Mouse (Mus musculus) neural tube, embryonic 15.5 days (tissue): ENCODE data around the gene Antxr1. TPM values are rescaled to one million over a fixed set of nuclear protein-coding genes. Genes with fewer than 3 reads are reported as not detected.
"Not testable (repeated sequence)": the region's sequence is repeated elsewhere in the genome, so short reads cannot be mapped to it uniquely, and the experiment has no call there.

Source experiments
- ATAC-seq: fragments of 200-750 bp; cut with Nextera tagmentation; 2 replicates; pipeline ENCODE4 v1.8.0; 2017; ENCODE audit warnings: mild to moderate bottlenecking, moderate TSS enrichment, moderate library complexity; ENCODE audit not compliant: low FRiP score
- H3K27ac ChIP-seq: fragments of 300-500 bp; sonication (generic); replicated peaks from 2 replicates; pipeline ENCODE4 v1.5.1; 2015; ENCODE audit warnings: mild to moderate bottlenecking, inconsistent platforms
- H3K27me3 ChIP-seq: fragments of 300-500 bp; sonication (generic); replicated peaks from 2 replicates; pipeline ENCODE4 v1.6.1; 2015; ENCODE audit warnings: inconsistent platforms
- H3K36me3 ChIP-seq: fragments of 300-500 bp; sonication (generic); 2 replicates; pipeline ENCODE4 v1.6.1; 2015; ENCODE audit warnings: inconsistent platforms
- H3K4me1 ChIP-seq: fragments of 300-500 bp; sonication (generic); 2 replicates; pipeline ENCODE4 v1.6.1; 2015; ENCODE audit warnings: inconsistent platforms
- H3K4me2 ChIP-seq: fragments of 300-500 bp; sonication (generic); 2 replicates; pipeline ENCODE4 v1.6.1; 2015; ENCODE audit warnings: inconsistent platforms, mild to moderate bottlenecking, moderate library complexity
- H3K4me3 ChIP-seq: fragments of 300-500 bp; sonication (generic); replicated peaks from 2 replicates; pipeline ENCODE4 v1.5.1; 2015; ENCODE audit warnings: mild to moderate bottlenecking, inconsistent platforms
- H3K9ac ChIP-seq: fragments of 300-500 bp; sonication (generic); replicated peaks from 2 replicates; pipeline ENCODE4 v1.6.1; 2015; ENCODE audit warnings: mild to moderate bottlenecking, inconsistent platforms
- H3K9me3 ChIP-seq: fragments of 300-500 bp; sonication (generic); replicated peaks from 2 replicates; pipeline ENCODE4 v1.6.1; 2016; ENCODE audit warnings: inconsistent platforms
- WGBS: fragments of 180-500 bp; shearing (Covaris S2); methylation state at CpG from one replicate; pipeline ENCODE4 v1.1.7; 2015; ENCODE audit warnings: mixed read lengths; 5-methylcytosine and 5-hydroxymethylcytosine counted together
- polyA plus RNA-seq: library from polyadenylated mRNA; unstranded; fragments of >200 nt; fragmentation: Nextera tagmentation; extraction: Ambion mirVana; gene quantifications from 2 replicates; pipeline ENCODE4 v1.2.1, GENCODE M21; 2015

Antxr1 gene
- polyA plus RNA-seq, 1 experiment from 2014 or later = 6.7 TPM

GRCm38 (mm10) chr6:87111493-87111892 lies 224.1 kb downstream of the Antxr1 start:
- no peaks in the 10 kb centered on the region for H3K27me3 ChIP-seq
- H3K4me2 ChIP-seq = no peak overlapping the region
- H3K4me1 ChIP-seq = peaks cover 4% of the 10 kb centered on the region; the same call in 1 of the 2 replicates
- 94% methylated on average over 1 of the region's 1 CpGs for WGBS
- H3K9ac ChIP-seq = no peak overlapping the region
- H3K36me3 ChIP-seq = no peaks in the 10 kb centered on the region
- no peaks in the 10 kb centered on the region for H3K9me3 ChIP-seq
- no peak overlapping the region for H3K4me3 ChIP-seq
- ATAC-seq = no peak
- no peak overlapping the region for H3K27ac ChIP-seq

- Histone ChIP-seq H3K36me3 (no peaks in the 10 kb centered on the region), H3K9me3 (no peaks in the 10 kb centered on the region), H3K4me2 (no peak within 1 kb of the TSS), H3K4me3 (no peak within 1 kb of the TSS), H3K27ac (no peak within 1 kb of the TSS), H3K4me1 (peaks cover 35% of the 10 kb centered on the region), H3K27me3 (no peaks in the 10 kb centered on the region), H3K9ac (no peak within 1 kb of the TSS)
- no peak for ATAC-seq
- 87% methylated on average over 11 of the region's 11 CpGs for WGBS
Observed at GRCm38 (mm10) chr6:87104123-87104796, 231.4 kb downstream of the Antxr1 start, which contains the start of gene D6Ertd527e. D6Ertd527e (plus strand) TSS chr6:87104746.

- Histone ChIP-seq H3K4me3 (no peak overlapping the region), H3K4me2 (no peak overlapping the region), H3K27ac (no peak overlapping the region), H3K9ac (no peak overlapping the region), H3K27me3 (no peaks in the 10 kb centered on the region), H3K9me3 (no peaks in the 10 kb centered on the region), H3K4me1 (peaks cover 41% of the 10 kb centered on the region), H3K36me3 (no peaks in the 10 kb centered on the region)
- WGBS = 100% methylated on average over 1 of the region's 1 CpGs
- ATAC-seq = no peak
Observed at GRCm38 (mm10) chr6:87103314-87103713, 232.3 kb downstream of the Antxr1 start.

GRCm38 (mm10) chr6:87102421-87102911 lies 233.2 kb downstream of the Antxr1 start:
- H3K4me3 ChIP-seq = no peak overlapping the region
- H3K9me3 ChIP-seq = no peaks in the 10 kb centered on the region
- no peaks in the 10 kb centered on the region for H3K27me3 ChIP-seq
- peak overlapping the region; percentile 56 for H3K27ac ChIP-seq
- H3K36me3 ChIP-seq = no peaks in the 10 kb centered on the region
- WGBS = 45% methylated on average over 7 of the region's 7 CpGs
- no peak overlapping the region for H3K9ac ChIP-seq
- H3K4me2 ChIP-seq = no peak overlapping the region
- no peak for ATAC-seq
- H3K4me1 ChIP-seq = peaks cover 49% of the 10 kb centered on the region

- Histone ChIP-seq H3K9ac (peak overlapping the region; percentile 14; the same call in 1 of the 2 replicates), H3K27me3 (no peaks in the 10 kb centered on the region), H3K4me2 (no peak overlapping the region), H3K36me3 (no peaks in the 10 kb centered on the region), H3K4me1 (peaks cover 50% of the 10 kb centered on the region), H3K4me3 (no peak overlapping the region), H3K9me3 (no peaks in the 10 kb centered on the region), H3K27ac (peak overlapping the region; percentile 56)
- 34% methylated on average over 4 of the region's 4 CpGs for WGBS
- ATAC-seq = no peak
Observed at GRCm38 (mm10) chr6:87101955-87102353, 233.7 kb downstream of the Antxr1 start.

- H3K9ac ChIP-seq = peak overlapping the region; percentile 38
- H3K4me3 ChIP-seq = peak overlapping the region; percentile 32
- no peaks in the 10 kb centered on the region for H3K27me3 ChIP-seq
- no peaks in the 10 kb centered on the region for H3K9me3 ChIP-seq
- H3K4me2 ChIP-seq = peak overlapping the region; percentile 72
- ATAC-seq = peak; percentile 73
- H3K36me3 ChIP-seq = no peaks in the 10 kb centered on the region
- H3K4me1 ChIP-seq = peaks cover 50% of the 10 kb centered on the region
- H3K27ac ChIP-seq = peak overlapping the region; percentile 85; the same call in 1 of the 2 replicates
- WGBS = 18% methylated on average over 12 of the region's 12 CpGs
Observed at GRCm38 (mm10) chr6:87101281-87101954, 234.2 kb downstream of the Antxr1 start.

- H3K36me3 ChIP-seq = no peaks in the 10 kb centered on the region
- 0 out of 2 replicates have a peak overlapping the region, but pooled peaks have one; percentile 72 for H3K4me2 ChIP-seq
- H3K27ac ChIP-seq = peak overlapping the region; percentile 85
- no peak overlapping the region for H3K9ac ChIP-seq
- H3K4me1 ChIP-seq = peaks cover 50% of the 10 kb centered on the region
- no peaks in the 10 kb centered on the region for H3K9me3 ChIP-seq
- no peak for ATAC-seq
- no peaks in the 10 kb centered on the region for H3K27me3 ChIP-seq
- H3K4me3 ChIP-seq = no peak overlapping the region
- 83% methylated on average over 9 of the region's 9 CpGs for WGBS
Observed at GRCm38 (mm10) chr6:87100297-87101020, 235.2 kb downstream of the Antxr1 start.

- H3K4me2 ChIP-seq = no peak overlapping the region
- H3K4me3 ChIP-seq = no peak overlapping the region
- H3K36me3 ChIP-seq = no peaks in the 10 kb centered on the region
- H3K27me3 ChIP-seq = no peaks in the 10 kb centered on the region
- H3K9ac ChIP-seq = no peak overlapping the region
- 42% methylated on average over 7 of the region's 7 CpGs for WGBS
- H3K4me1 ChIP-seq = peaks cover 50% of the 10 kb centered on the region
- H3K9me3 ChIP-seq = no peaks in the 10 kb centered on the region
- peak; percentile 56; the same call in 1 of the 2 replicates for ATAC-seq
- H3K27ac ChIP-seq = peak overlapping the region; percentile 85
Observed at GRCm38 (mm10) chr6:87099671-87100296, 235.8 kb downstream of the Antxr1 start.

- 0 out of 2 replicates have a peak, but pooled peaks have one; percentile 17 for ATAC-seq
- H3K27ac ChIP-seq = peak overlapping the region; percentile 85
- WGBS = 7% methylated on average over 3 of the region's 3 CpGs
- no peak overlapping the region for H3K9ac ChIP-seq
- H3K27me3 ChIP-seq = no peaks in the 10 kb centered on the region
- H3K4me1 ChIP-seq = peaks cover 50% of the 10 kb centered on the region
- no peak overlapping the region for H3K4me2 ChIP-seq
- no peaks in the 10 kb centered on the region for H3K9me3 ChIP-seq
- no peak overlapping the region for H3K4me3 ChIP-seq
- H3K36me3 ChIP-seq = no peaks in the 10 kb centered on the region
Observed at GRCm38 (mm10) chr6:87099261-87099660, 236.4 kb downstream of the Antxr1 start.

GRCm38 (mm10) chr6:87093631-87094030 lies 242.0 kb downstream of the Antxr1 start:
- not testable (repeated sequence) for H3K4me3 ChIP-seq, ATAC-seq, H3K9ac ChIP-seq, H3K27ac ChIP-seq, H3K27me3 ChIP-seq, H3K4me2 ChIP-seq, H3K9me3 ChIP-seq
- peaks cover 20% of the 10 kb centered on the region for H3K36me3 ChIP-seq
- WGBS = 93% methylated on average over 8 of the region's 8 CpGs
- H3K4me1 ChIP-seq = peaks cover 10% of the 10 kb centered on the region

- ATAC-seq = no peak
- WGBS = 90% methylated on average over 5 of the region's 5 CpGs
- H3K36me3 ChIP-seq = peaks cover 27% of the 10 kb centered on the region
- peaks cover 1% of the 10 kb centered on the region; the same call in 1 of the 2 replicates for H3K4me1 ChIP-seq
- no peak overlapping the region for H3K9ac ChIP-seq
- H3K9me3 ChIP-seq = no peaks in the 10 kb centered on the region
- H3K4me3 ChIP-seq = no peak overlapping the region
- H3K4me2 ChIP-seq = no peak overlapping the region
- H3K27me3 ChIP-seq = no peaks in the 10 kb centered on the region
- no peak overlapping the region for H3K27ac ChIP-seq
Observed at GRCm38 (mm10) chr6:87092476-87092875, 243.1 kb downstream of the Antxr1 start.
